ENCODE assay signal across 8 mouse cellular contexts in genomic region chr2:166731102-166731883, GRCm38 (mm10). TPM values are rescaled to one million over a fixed set of nuclear protein-coding genes. Genes with fewer than 3 reads are reported as not detected.
DNase-seq lines count a peak whose midpoint lies in the region; ATAC-seq and TF ChIP-seq lines count a peak whose summit lies in the region.
"Not testable (repeated sequence)": the region's sequence is repeated elsewhere in the genome, so short reads cannot be mapped to it uniquely, and the experiment has no call there.

No protein-coding gene starts in this region.

- intact Hi-C loops in gastrocnemius, adult 2 months (cut with DNase I): loop anchor here (5.0 kb wide), 1 partner anchor 41 kb away; no protein-coding TSS in a partner anchor

- 0 out of 2 replicates have a peak, but pooled peaks have one; percentile 17 for ATAC-seq in erythroblast, adult 5-6 weeks (replicated peaks; ENCODE audit: low FRiP score, poor library complexity, severe bottlenecking)
- ATAC-seq in hindbrain, embryonic 11.5 days (ENCODE audit: low FRiP score); hindbrain, embryonic 14.5 days (ENCODE audit: low FRiP score); midbrain, embryonic 13.5 days: not testable (repeated sequence)
- ATAC-seq in megakaryocyte progenitor cell, adult 5-6 weeks (replicated peaks; ENCODE audit: poor library complexity): peak; percentile 51

- H3K9ac ChIP-seq in hindbrain, embryonic 11.5 days (ENCODE audit: low read depth, low read length); hindbrain, embryonic 14.5 days; midbrain, embryonic 13.5 days (replicated peaks): not testable (repeated sequence)

- peak overlapping the region; percentile 85 for H3K27ac ChIP-seq in gastrocnemius, adult 2 months
- H3K27ac ChIP-seq in hindbrain, embryonic 11.5 days (ENCODE audit: low read depth, low read length): peak overlapping the region; percentile 83; the same call in 1 of the 2 replicates
- H3K27ac ChIP-seq in hindbrain, embryonic 14.5 days: 0 out of 2 replicates have a peak overlapping the region, but pooled peaks have one; percentile 75
- peak overlapping the region; percentile 81; the same call in 1 of the 2 replicates for H3K27ac ChIP-seq in midbrain, embryonic 13.5 days

- H3K4me2 ChIP-seq in hindbrain, embryonic 11.5 days (replicated peaks; ENCODE audit: low read depth, low read length); hindbrain, embryonic 14.5 days (replicated peaks); midbrain, embryonic 13.5 days (replicated peaks): not testable (repeated sequence)

- H3K4me3 ChIP-seq in gastrocnemius, adult 2 months; hindbrain, embryonic 11.5 days (ENCODE audit: low read depth, low read length); hindbrain, embryonic 14.5 days (replicated peaks; ENCODE audit: low read length); midbrain, embryonic 13.5 days (replicated peaks): not testable (repeated sequence)

- not testable (repeated sequence) for TF ChIP-seq CTCF in gastrocnemius, adult 2 months (IDR thresholded peaks at IDR 0.05)

- 100% methylated on average over 1 of the region's 1 CpGs for WGBS in hindbrain, embryonic 11.5 days
- WGBS in hindbrain, embryonic 14.5 days: 96% methylated on average over 1 of the region's 1 CpGs
- 88% methylated on average over 1 of the region's 1 CpGs for WGBS in midbrain, embryonic 13.5 days

- peak; percentile 50 to 59 for DNase-seq in B cell, adult 2 months
- peak; percentile 16 for DNase-seq in R1 (ENCODE audit: low read depth, low spot score)
- DNase-seq in gastrocnemius, adult 2 months: peak; percentile 11
- DNase-seq in hindbrain, embryonic 11.5 days (ENCODE audit: low spot score); hindbrain, embryonic 14.5 days (ENCODE audit: low spot score): not testable (repeated sequence)

- H3K9me3 ChIP-seq in hindbrain, embryonic 11.5 days (ENCODE audit: control insufficient read depth, low read length); hindbrain, embryonic 14.5 days (ENCODE audit: control insufficient read depth, low read length); midbrain, embryonic 13.5 days: not testable (repeated sequence)

- H3K36me3 ChIP-seq in hindbrain, embryonic 11.5 days (ENCODE audit: control insufficient read depth, insufficient read depth, low read length); hindbrain, embryonic 14.5 days (replicated peaks; ENCODE audit: control insufficient read depth, insufficient read depth); midbrain, embryonic 13.5 days: not testable (repeated sequence)

- H3K4me1 ChIP-seq in hindbrain, embryonic 11.5 days (replicated peaks; ENCODE audit: control insufficient read depth, insufficient read depth, low read length): not testable (repeated sequence)
- peaks cover 29% of the 10 kb centered on the region for H3K4me1 ChIP-seq in hindbrain, embryonic 14.5 days (replicated peaks; ENCODE audit: control insufficient read depth, insufficient read depth, low read length)
- peaks cover 36% of the 10 kb centered on the region for H3K4me1 ChIP-seq in midbrain, embryonic 13.5 days (replicated peaks)

- not testable (repeated sequence) for H3K27me3 ChIP-seq in hindbrain, embryonic 11.5 days (ENCODE audit: control insufficient read depth, insufficient read depth, low read length); hindbrain, embryonic 14.5 days (ENCODE audit: control insufficient read depth, insufficient read depth, low read length); midbrain, embryonic 13.5 days

RNA-seq across cellular contexts. Expression of gene Prex1, which starts 17.7 kb away (rescaled TPM):
- total RNA-seq in erythroblast, adult 5-6 weeks (2015; ENCODE audit: low replicate concordance): 15.9 and 26.5 TPM in 2 replicates
- total RNA-seq in erythroblast, adult 5-6 weeks (2017; ENCODE audit: low replicate concordance): 19.8 and 35.4 TPM in 2 replicates
- total RNA-seq in gastrocnemius, adult 2 months (2021): 1 to 10 TPM; 3.0 to 5.2 TPM
- 20.9 and 21.7 TPM in 2 replicates for polyA plus RNA-seq in hindbrain, embryonic 11.5 days (2014; fragmentation: Nextera tagmentation; extraction: Ambion mirVana)
- 27.3 and 28.8 TPM in 2 replicates for polyA plus RNA-seq in hindbrain, embryonic 14.5 days (2014; fragmentation: Nextera tagmentation; extraction: Ambion mirVana)
- total RNA-seq in megakaryocyte progenitor cell, adult 5-6 weeks (2015): 18.9 and 22.3 TPM in 2 replicates
- 16.4 and 18.2 TPM in 2 replicates for total RNA-seq in megakaryocyte progenitor cell, adult 5-6 weeks (2017)
- 17.7 and 21.1 TPM in 2 replicates for polyA plus RNA-seq in midbrain, embryonic 13.5 days (2015; fragmentation: Nextera tagmentation; extraction: Ambion mirVana)
